Mouse (Mus musculus) erythroblast, embryonic 14.5 days (primary cell): Measurements from ENCODE around the gene Cish. TPM values are rescaled to one million over a fixed set of nuclear protein-coding genes. Genes with fewer than 3 reads are reported as not detected.

Experiments
- H3K27me3 ChIP-seq: 2 replicates; pipeline ENCODE4 v1.6.1; 2012; ENCODE audit warnings: inconsistent platforms; ENCODE audit not compliant: control insufficient read depth
- H3K36me3 ChIP-seq: 2 replicates; pipeline ENCODE4 v1.6.1; 2012; ENCODE audit warnings: mild to moderate bottlenecking, inconsistent platforms; ENCODE audit not compliant: control insufficient read depth
- H3K4me1 ChIP-seq: 2 replicates; pipeline ENCODE4 v1.6.1; 2012; ENCODE audit warnings: inconsistent platforms; ENCODE audit not compliant: control insufficient read depth
- H3K4me3 ChIP-seq: replicated peaks from 2 replicates; pipeline ENCODE3; 2012; ENCODE audit warnings: moderate library complexity, mild to moderate bottlenecking, inconsistent platforms
- H3K9me3 ChIP-seq: 2 replicates; pipeline ENCODE4 v1.6.1; 2012; ENCODE audit warnings: low read length, inconsistent platforms, mixed read lengths; ENCODE audit not compliant: control insufficient read depth
- GATA1 ChIP-seq: IDR thresholded peaks from 2 replicates; pipeline ENCODE4 v1.6.1; 2012; ENCODE audit warnings: low read length, inconsistent platforms, mixed read lengths
- TAL1 ChIP-seq: IDR thresholded peaks from 3 replicates; pipeline ENCODE4 v1.6.1; 2012; ENCODE audit warnings: low read length, inconsistent platforms, mixed read lengths
- polyA plus RNA-seq: library from polyadenylated mRNA; stranded (reverse); fragments of >175 nt; gene quantifications from 2 replicates; pipeline ENCODE4 v1.2.3, GENCODE M21; 2012

Cish gene
- polyA plus RNA-seq, 1 experiment = 4.1 TPM

DNA sequence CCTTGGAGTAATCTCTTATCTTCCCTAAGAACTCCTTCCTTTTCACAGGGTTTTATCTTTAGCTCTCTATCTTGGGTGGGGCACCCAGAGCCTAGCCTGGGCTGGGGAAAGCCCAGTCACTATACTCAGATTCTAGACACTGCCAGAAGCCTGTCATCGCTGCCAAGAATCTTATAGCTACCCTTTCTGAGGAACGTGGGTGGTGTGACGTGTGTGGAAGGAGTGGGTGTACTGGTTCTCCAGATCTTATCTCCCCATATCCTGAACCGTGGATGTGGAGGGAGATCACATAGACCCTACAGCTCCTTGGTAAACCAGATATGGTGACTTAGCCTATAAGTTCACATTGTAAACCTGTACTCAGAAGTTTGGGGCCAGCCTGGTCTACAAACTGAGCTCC, 210 bp upstream of the Cish start:
- peaks cover 65% of the 10 kb centered on the region for H3K4me1 ChIP-seq
- no peaks in the 10 kb centered on the region for H3K9me3 ChIP-seq
- peaks cover 7% of the 10 kb centered on the region for H3K27me3 ChIP-seq
- peak overlapping the region; percentile 91 for H3K4me3 ChIP-seq
- TF ChIP-seq GATA1 (peak; percentile 53), TAL1 (no peak)
- H3K36me3 ChIP-seq = peaks cover 18% of the 10 kb centered on the region

DNA sequence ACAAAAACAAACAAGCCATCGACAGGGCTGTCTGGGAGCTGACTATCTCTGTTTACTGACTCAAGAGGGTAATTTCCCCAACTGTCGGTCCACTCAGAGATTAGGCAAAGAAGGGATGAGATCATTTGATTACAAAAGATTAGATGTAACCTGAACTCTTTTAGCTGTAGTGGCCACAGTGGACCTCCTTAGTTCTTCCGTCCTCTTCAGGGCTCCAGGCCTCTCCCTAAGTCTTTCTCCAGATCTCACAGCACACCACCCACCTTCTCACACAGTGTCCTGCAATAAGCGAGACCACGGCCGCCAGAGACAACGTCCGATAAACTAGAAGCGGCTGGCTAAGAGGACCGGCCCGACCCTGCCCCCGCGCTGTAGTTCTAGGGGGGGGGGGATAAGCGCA, 215 bp downstream of the Cish start:
- Histone ChIP-seq H3K4me1 (peaks cover 70% of the 10 kb centered on the region), H3K4me3 (peak overlapping the region; percentile 91)
- TF ChIP-seq TAL1 (no peak), GATA1 (no peak)

DNA sequence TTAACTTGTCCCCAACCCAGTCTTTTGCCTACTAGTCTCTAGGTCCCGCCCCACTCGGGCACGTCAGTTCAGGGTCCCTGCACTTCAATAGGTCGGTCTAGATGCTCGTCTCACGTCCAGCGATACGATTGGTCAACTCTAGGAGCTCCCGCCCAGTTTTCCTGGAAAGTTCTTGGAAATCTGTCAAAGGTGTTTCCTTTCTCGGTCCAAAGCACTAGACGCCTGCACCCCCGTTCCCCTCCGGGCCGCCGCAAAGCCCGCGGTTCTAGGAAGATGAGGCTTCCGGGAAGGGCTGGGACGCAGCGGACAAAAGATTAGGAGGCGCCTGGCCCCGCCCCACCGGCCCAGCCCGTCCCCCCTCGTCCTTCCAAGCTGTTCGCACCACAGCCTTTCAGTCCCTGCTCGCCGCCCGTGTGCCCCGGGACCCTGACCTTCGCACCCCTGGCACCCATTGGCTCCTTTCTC, 707 bp downstream of the Cish start:
- H3K9me3 ChIP-seq = no peaks in the 10 kb centered on the region
- peaks cover 75% of the 10 kb centered on the region for H3K4me1 ChIP-seq
- peaks cover 28% of the 10 kb centered on the region for H3K36me3 ChIP-seq
- H3K27me3 ChIP-seq = peaks cover 7% of the 10 kb centered on the region
- peak overlapping the region; percentile 91 for H3K4me3 ChIP-seq
- TF ChIP-seq TAL1 = no peak
- no peak for TF ChIP-seq GATA1

More for the DNA sequence above, 215 bp downstream of the Cish start:
- Histone ChIP-seq H3K36me3 (peaks cover 23% of the 10 kb centered on the region), H3K9me3 (no peaks in the 10 kb centered on the region), H3K27me3 (peaks cover 7% of the 10 kb centered on the region)

DNA sequence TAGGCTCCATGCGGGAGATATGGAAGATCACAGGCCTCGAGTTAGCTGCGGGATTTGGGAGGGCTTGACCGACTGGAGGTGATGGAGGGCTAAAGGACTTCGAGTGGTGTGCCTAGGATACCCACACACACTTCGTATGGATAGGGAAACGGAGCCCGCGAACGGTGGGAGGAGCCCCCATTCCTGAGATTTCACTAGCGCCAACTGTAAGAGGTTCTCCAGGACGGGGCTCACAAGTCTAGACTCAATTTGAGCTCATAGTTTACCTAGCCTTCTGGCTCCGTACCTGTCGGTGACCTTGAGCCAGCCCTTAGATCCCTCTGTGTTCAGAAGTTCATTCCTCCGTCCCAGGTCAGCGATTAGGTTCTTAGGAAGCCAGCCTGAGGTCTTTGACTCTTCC, 1.2 kb downstream of the Cish start:
- TF ChIP-seq TAL1 = no peak
- no peak for TF ChIP-seq GATA1
- Histone ChIP-seq H3K4me1 (peaks cover 80% of the 10 kb centered on the region), H3K9me3 (no peaks in the 10 kb centered on the region), H3K36me3 (peaks cover 33% of the 10 kb centered on the region), H3K4me3 (peak overlapping the region; percentile 91), H3K27me3 (peaks cover 7% of the 10 kb centered on the region)

DNA sequence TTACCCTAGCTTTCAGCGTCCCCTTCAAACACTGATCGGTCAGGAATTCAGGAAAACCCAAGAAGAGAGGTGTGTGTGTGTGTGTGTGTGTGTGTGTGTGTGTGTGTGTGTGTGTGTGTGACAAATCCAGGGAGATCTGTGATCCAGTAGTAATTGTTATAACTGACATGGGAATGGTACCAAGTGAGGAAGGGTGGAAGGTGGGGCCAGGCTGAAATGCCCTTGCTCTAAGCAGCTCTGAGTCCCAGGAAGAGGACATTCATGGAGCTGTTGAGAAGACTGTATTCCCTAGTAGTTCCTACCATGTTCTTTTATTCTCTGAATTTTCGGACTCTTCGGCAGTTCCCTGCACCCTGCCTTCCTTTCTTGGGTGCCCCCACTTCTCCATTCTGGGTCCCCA, 1.8 kb downstream of the Cish start:
- peaks cover 39% of the 10 kb centered on the region for H3K36me3 ChIP-seq
- H3K4me3 ChIP-seq = peak overlapping the region; percentile 91
- H3K4me1 ChIP-seq = peaks cover 86% of the 10 kb centered on the region
- TF ChIP-seq GATA1 (no peak), TAL1 (no peak)
- no peaks in the 10 kb centered on the region for H3K9me3 ChIP-seq
- H3K27me3 ChIP-seq = peaks cover 5% of the 10 kb centered on the region

DNA sequence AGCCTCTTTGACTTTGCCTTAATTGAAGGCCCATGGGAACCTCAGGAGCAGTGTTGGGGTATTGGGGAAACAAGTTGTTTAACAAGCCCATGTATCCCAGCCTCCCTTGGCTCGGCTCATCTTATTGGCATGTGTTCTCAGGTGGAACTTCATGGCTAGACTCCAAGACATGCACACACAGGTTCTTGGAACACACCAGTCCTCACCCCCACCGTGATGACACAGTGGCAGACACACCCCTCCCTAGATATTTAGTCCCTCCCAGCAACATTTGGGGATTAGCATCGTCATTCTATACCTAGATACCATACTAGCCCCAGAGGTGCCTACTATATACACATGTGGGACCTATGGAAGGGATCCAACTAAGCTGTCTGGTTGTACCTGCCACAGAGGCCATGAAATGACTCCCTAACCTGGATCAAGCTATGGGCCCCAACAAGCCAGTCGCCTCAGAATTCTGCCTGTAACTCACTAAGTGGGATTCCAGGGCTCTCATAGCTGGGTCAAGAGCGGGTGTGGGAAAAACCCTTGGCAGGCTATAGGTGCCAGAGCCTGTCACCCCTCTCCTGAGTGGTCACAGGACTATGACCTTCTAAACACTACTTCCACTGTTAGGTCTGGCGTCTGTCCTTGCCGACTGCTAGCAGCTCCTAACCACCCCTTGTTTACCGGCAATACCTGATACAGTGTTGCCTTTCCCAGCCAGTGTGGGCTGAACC, 2.4 kb downstream of the Cish start:
- TF ChIP-seq GATA1 (no peak), TAL1 (no peak)
- H3K9me3 ChIP-seq = no peaks in the 10 kb centered on the region
- peaks cover 44% of the 10 kb centered on the region for H3K36me3 ChIP-seq
- peaks cover 91% of the 10 kb centered on the region for H3K4me1 ChIP-seq
- H3K27me3 ChIP-seq = peaks cover 1% of the 10 kb centered on the region
- H3K4me3 ChIP-seq = peak overlapping the region; percentile 91

DNA sequence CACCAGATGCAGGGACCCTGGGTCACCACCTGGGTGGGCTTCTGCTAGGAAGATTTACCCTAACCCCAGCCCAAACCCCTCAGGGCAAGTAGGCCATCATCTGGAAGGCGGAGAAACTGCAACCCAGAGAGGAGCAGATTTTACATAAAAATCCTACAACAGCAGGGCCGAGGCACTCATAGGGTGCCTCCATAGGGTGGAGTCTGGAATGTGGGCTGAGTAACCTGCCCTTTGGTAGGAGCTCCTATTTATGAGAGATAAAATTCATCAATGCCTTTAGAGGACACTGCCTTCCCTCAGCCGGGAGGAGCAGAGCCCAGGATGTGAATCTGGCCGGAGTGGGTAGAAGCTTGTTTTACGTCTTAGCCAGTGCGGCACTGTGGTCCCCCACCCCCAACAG, 3.0 kb downstream of the Cish start:
- H3K4me3 ChIP-seq = peak overlapping the region; percentile 91
- H3K4me1 ChIP-seq = peaks cover 98% of the 10 kb centered on the region
- no peak for TF ChIP-seq GATA1
- no peak for TF ChIP-seq TAL1
- peaks cover 51% of the 10 kb centered on the region for H3K36me3 ChIP-seq
- H3K27me3 ChIP-seq = no peaks in the 10 kb centered on the region
- H3K9me3 ChIP-seq = no peaks in the 10 kb centered on the region

DNA sequence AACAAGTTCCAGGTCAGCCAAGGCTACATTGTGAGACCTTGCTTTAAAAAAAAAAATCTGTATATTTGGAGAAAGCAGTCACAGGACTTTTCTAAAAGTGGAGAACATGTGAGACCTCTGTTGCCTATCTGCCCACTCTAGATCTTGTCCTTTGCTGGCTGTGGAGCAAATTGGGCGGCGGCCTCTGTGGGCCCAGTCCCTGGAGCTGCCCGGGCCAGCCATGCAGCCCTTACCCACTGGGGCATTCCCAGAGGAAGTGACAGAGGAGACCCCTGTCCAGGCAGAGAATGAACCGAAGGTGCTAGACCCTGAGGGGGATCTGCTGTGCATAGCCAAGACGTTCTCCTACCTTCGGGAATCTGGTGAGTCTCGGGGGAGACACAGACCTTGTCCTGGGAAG, 4.0 kb downstream of the Cish start:
- H3K36me3 ChIP-seq = peaks cover 54% of the 10 kb centered on the region
- no peaks in the 10 kb centered on the region for H3K27me3 ChIP-seq
- peaks cover 99% of the 10 kb centered on the region for H3K4me1 ChIP-seq
- H3K4me3 ChIP-seq = no peak overlapping the region
- H3K9me3 ChIP-seq = no peaks in the 10 kb centered on the region
- no peak for TF ChIP-seq GATA1
- no peak for TF ChIP-seq TAL1

DNA sequence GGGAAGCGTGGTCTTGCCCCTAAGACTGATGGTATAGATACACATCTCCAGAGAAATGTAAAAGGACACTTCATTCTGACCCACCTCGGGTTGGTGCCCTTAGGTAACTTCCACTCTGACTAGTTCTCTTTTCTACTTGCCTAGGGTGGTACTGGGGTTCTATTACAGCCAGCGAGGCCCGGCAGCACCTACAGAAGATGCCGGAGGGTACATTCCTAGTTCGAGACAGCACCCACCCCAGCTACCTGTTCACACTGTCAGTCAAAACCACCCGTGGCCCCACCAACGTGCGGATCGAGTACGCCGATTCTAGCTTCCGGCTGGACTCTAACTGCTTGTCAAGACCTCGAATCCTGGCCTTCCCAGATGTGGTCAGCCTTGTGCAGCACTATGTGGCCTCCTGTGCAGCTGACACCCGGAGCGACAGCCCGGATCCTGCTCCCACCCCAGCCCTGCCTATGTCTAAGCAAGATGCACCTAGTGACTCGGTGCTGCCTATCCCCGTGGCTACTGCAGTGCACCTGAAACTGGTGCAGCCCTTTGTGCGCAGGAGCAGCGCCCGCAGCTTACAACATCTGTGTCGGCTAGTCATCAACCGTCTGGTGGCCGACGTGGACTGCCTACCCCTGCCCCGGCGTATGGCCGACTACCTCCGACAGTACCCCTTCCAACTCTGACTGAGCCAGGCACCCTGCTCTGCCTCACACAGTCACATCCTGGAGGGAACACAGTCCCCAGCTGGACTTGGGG, 4.6 kb downstream of the Cish start:
- peaks cover 54% of the 10 kb centered on the region for H3K36me3 ChIP-seq
- H3K4me1 ChIP-seq = peaks cover 99% of the 10 kb centered on the region
- no peak for TF ChIP-seq GATA1
- no peak for TF ChIP-seq TAL1
- H3K4me3 ChIP-seq = no peak overlapping the region
- H3K9me3 ChIP-seq = no peaks in the 10 kb centered on the region
- no peaks in the 10 kb centered on the region for H3K27me3 ChIP-seq
